Mouse (Mus musculus) leukemia stem cell, adult 10-12 weeks (primary cell): ENCODE results near the gene Gm17604. TPM values are rescaled to one million over a fixed set of nuclear protein-coding genes. Genes with fewer than 3 reads are reported as not detected.

Source experiments
- polyA plus RNA-seq: library from polyadenylated mRNA; stranded (reverse); fragments of >175 nt; gene quantifications from 2 replicates; pipeline ENCODE4 v1.2.3, GENCODE M21; 2012; ENCODE audit warnings: low replicate concordance

The Gm17604 gene
- not detected in 2 replicates for polyA plus RNA-seq

GRCm38 (mm10) chrX:165004779-165005324 is at the start of gene Gm17604:
Gene Gm17604, minus strand, starts transcription at chrX:165004829.

GRCm38 (mm10) chrX:164980193-164980775 is 24.3 kb downstream of the Gm17604 start, which contains the start of the genes Mospd2 and Fancb:
Gene Mospd2, minus strand, starts transcription at chrX:164980375.
Gene Fancb, plus strand, starts transcription at chrX:164980592.

Other genes starting within 250 kb of the Gm17604 start
- 0.20 and 0.40 TPM in 2 replicates for gene Mospd2, start 24.5 kb downstream of the Gm17604 start, polyA plus RNA-seq
- gene Fancb, start 24.2 kb downstream of the Gm17604 start, polyA plus RNA-seq, result 0.49 TPM in 1 of 2 replicates, not detected in the other